ENCODE assay signal across 25 mouse cellular contexts in the genomic region with DNA sequence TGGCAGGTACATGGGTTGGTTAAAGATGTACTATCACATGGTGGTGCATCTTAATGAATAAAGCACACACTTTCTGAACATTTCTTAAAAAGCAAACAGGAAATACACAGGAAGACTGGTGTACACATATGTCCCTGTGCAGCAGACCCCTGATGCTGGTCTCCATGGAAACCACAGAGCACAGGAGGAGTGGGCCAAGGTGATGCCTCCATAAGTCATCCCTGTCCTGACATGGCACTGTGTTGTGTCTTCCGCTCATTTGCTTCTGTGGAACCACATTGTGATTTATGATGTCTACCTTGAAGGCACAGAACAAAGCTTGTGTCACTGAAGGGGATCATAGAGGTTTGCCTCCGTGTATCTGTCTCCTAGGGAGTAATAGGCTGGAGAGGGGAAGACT. TPM values are rescaled to one million over a fixed set of nuclear protein-coding genes. Genes with fewer than 3 reads are reported as not detected.
"Had no signal": no experiment of that assay in that cellular context is flagged by ENCODE, and none has a peak within 500 bp of the region (broad histone marks: within the 10 kb centered on the region; RNA-seq: fewer than 3 reads in every experiment).

No protein-coding gene starts in this region.

- H3K4me3 ChIP-seq: kidney, embryonic 15.5 days; limb, embryonic 10.5 days; limb, embryonic 13.5 days; liver, embryonic 12.5 days; liver, embryonic 15.5 days; lung, embryonic 15.5 days had no signal

- H3K9ac ChIP-seq: kidney, embryonic 15.5 days; limb, embryonic 13.5 days; liver, embryonic 12.5 days; liver, embryonic 15.5 days; lung, embryonic 15.5 days had no signal

- H3K36me3 ChIP-seq: kidney, embryonic 15.5 days; limb, embryonic 10.5 days; limb, embryonic 13.5 days; liver, embryonic 12.5 days; liver, embryonic 15.5 days; lung, embryonic 15.5 days had no signal

- H3K27me3 ChIP-seq: kidney, embryonic 15.5 days; limb, embryonic 13.5 days; liver, embryonic 15.5 days; lung, embryonic 15.5 days had no signal

- H3K9me3 ChIP-seq: kidney, embryonic 15.5 days; limb, embryonic 10.5 days; limb, embryonic 13.5 days; liver, embryonic 12.5 days; liver, embryonic 15.5 days; lung, embryonic 15.5 days had no signal

- H3K4me1 ChIP-seq: limb, embryonic 10.5 days; limb, embryonic 13.5 days had no signal

- H3K27ac ChIP-seq: kidney, embryonic 15.5 days; limb, embryonic 10.5 days; limb, embryonic 13.5 days; liver, embryonic 12.5 days; liver, embryonic 15.5 days; lung, embryonic 15.5 days; stomach, postnatal 0 days had no signal

- ATAC-seq: liver, embryonic 12.5 days had no signal

- DNase-seq: kidney, adult 8-10 months; kidney, postnatal 10 days; kidney, postnatal 36 days; layer of hippocampus, adult 9-11 months; liver; lung, adult 18-20 months; lung, postnatal 10 days; lung, postnatal 36 days; midbrain, embryonic 14.5 days; right cerebral cortex, adult 18-20 months; right cerebral cortex, postnatal 14 days; right cerebral cortex, postnatal 4 days; thymus, adult 2 months; thymus, postnatal 14 days; thymus, postnatal 4 days had no signal

- H3K4me2 ChIP-seq: kidney, embryonic 15.5 days; limb, embryonic 13.5 days; liver, embryonic 12.5 days; liver, embryonic 15.5 days; lung, embryonic 15.5 days; midbrain, embryonic 11.5 days had no signal

RNA-seq across cellular contexts. Expression of a gene that starts 30.9 kb away (rescaled TPM):
- total RNA-seq: midbrain, postnatal 0 days had no signal
- polyA plus RNA-seq: kidney, embryonic 15.5 days; limb, embryonic 10.5 days; midbrain, embryonic 11.5 days; midbrain, postnatal 0 days; stomach, embryonic 14.5 days; thymus, adult 2 months had no signal
